In genomic region chr13:104988811-104989258, GRCm38 (mm10) we compare ENCODE assay signal across 20 mouse cellular contexts.
DNase-seq lines count a peak whose midpoint lies in the region; ATAC-seq and TF ChIP-seq lines count a peak whose summit lies in the region.
"Had no signal": no experiment of that assay in that cellular context is flagged by ENCODE, and none has a peak within 500 bp of the region (broad histone marks: within the 10 kb centered on the region; RNA-seq: fewer than 3 reads in every experiment).

No protein-coding gene starts in this region.

- H3K4me2 ChIP-seq in embryonic facial prominence, embryonic 11.5 days (ENCODE audit: low read depth, low read length): no peak overlapping the region
- H3K4me2 ChIP-seq in limb, embryonic 15.5 days: peak overlapping the region; percentile 34
- H3K4me2 ChIP-seq: heart, embryonic 13.5 days; hindbrain, embryonic 15.5 days; intestine, embryonic 15.5 days; liver, embryonic 11.5 days had no signal

- no peak for TF ChIP-seq POLR2A in thymus, adult 2 months (IDR thresholded peaks at IDR 0.05; ENCODE audit: control insufficient read depth, extremely low read depth, insufficient read depth, low read length, poor library complexity)

- peak; percentile 62; the same call in 1 of the 2 replicates for ATAC-seq in embryonic facial prominence, embryonic 11.5 days (replicated peaks; ENCODE audit: insufficient number of reproducible peaks, low FRiP score, low TSS enrichment, low read depth)
- peak; percentile 87 for ATAC-seq in limb, embryonic 15.5 days (ENCODE audit: insufficient number of reproducible peaks, low FRiP score, low TSS enrichment, low read depth)
- ATAC-seq: CD4-positive, CD25-positive, alpha-beta regulatory T cell, adult 4 months; intestine, embryonic 15.5 days had no signal

- H3K4me3 ChIP-seq in layer of hippocampus, adult 2 months: no peak overlapping the region
- H3K4me3 ChIP-seq in embryonic facial prominence, embryonic 11.5 days (ENCODE audit: low read depth, low read length): no peak overlapping the region
- H3K4me3 ChIP-seq in limb, embryonic 15.5 days: no peak overlapping the region
- H3K4me3 ChIP-seq in thymus, adult 2 months (ENCODE audit: control insufficient read depth, insufficient read depth, low read length): no peak overlapping the region
- H3K4me3 ChIP-seq: heart, embryonic 13.5 days; hindbrain, embryonic 15.5 days; intestine, embryonic 15.5 days had no signal

- peak overlapping the region; percentile 50 for H3K27ac ChIP-seq in layer of hippocampus, adult 2 months
- no peak overlapping the region for H3K27ac ChIP-seq in embryonic facial prominence, embryonic 11.5 days (replicated peaks; ENCODE audit: low read depth, low read length)
- H3K27ac ChIP-seq in limb, embryonic 15.5 days: peak overlapping the region; percentile 83
- H3K27ac ChIP-seq in thymus, adult 2 months (ENCODE audit: control insufficient read depth, insufficient read depth, low read length): no peak overlapping the region
- H3K27ac ChIP-seq: gastrocnemius, adult 2 months; heart, embryonic 13.5 days; hindbrain, embryonic 15.5 days; intestine, embryonic 15.5 days had no signal

- H3K36me3 ChIP-seq in embryonic facial prominence, embryonic 11.5 days (replicated peaks; ENCODE audit: control insufficient read depth, insufficient read depth, low read depth, low read length): no peaks in the 10 kb centered on the region
- no peaks in the 10 kb centered on the region for H3K36me3 ChIP-seq in limb, embryonic 15.5 days
- H3K36me3 ChIP-seq in thymus, adult 2 months (ENCODE audit: control insufficient read depth, insufficient read depth, low read length): no peaks in the 10 kb centered on the region
- H3K36me3 ChIP-seq: heart, embryonic 13.5 days; hindbrain, embryonic 15.5 days; intestine, embryonic 15.5 days had no signal

- H3K4me1 ChIP-seq in embryonic facial prominence, embryonic 11.5 days (ENCODE audit: control insufficient read depth, insufficient read depth, low read length): no peaks in the 10 kb centered on the region
- peaks cover 12% of the 10 kb centered on the region; the same call in 1 of the 2 replicates for H3K4me1 ChIP-seq in limb, embryonic 15.5 days
- H3K4me1 ChIP-seq in thymus, adult 2 months (replicated peaks; ENCODE audit: control insufficient read depth, insufficient read depth, low read length): no peaks in the 10 kb centered on the region
- H3K4me1 ChIP-seq: hindbrain, embryonic 15.5 days; intestine, embryonic 15.5 days had no signal

- DNase-seq in embryo, embryonic 11 days: peak; percentile 21
- no peak for DNase-seq in embryo, embryonic 9.5 days (ENCODE audit: extremely low spot score)
- DNase-seq in layer of hippocampus, adult 2 months (ENCODE audit: low spot score in 2 of 2): no peak
- DNase-seq in layer of hippocampus, adult 8-10 months (ENCODE audit: low spot score in 2 of 2): no peak
- peak; percentile 48 for DNase-seq in embryonic facial prominence, embryonic 11.5 days (ENCODE audit: low spot score)
- DNase-seq in thymus, adult 2 months: no peak
- no peak for DNase-seq in frontal cortex, postnatal 36 days (ENCODE audit: low spot score in 2 of 2)
- DNase-seq: adrenal gland, postnatal 36 days; gastrocnemius, adult 2 months; heart, adult 11 months; lung, adult 18-20 months; lung, postnatal 14 days; right cerebral cortex, postnatal 4 days; thymus, postnatal 4 days had no signal

- no peak for TF ChIP-seq CTCF in layer of hippocampus, adult 2 months (conservative IDR thresholded peaks at IDR 0.05)
- TF ChIP-seq CTCF in thymus, adult 2 months (IDR thresholded peaks at IDR 0.05; ENCODE audit: borderline replicate concordance, control insufficient read depth, extremely low read depth, insufficient read depth, low read length, poor library complexity): no peak

- no peaks in the 10 kb centered on the region for H3K9me3 ChIP-seq in embryonic facial prominence, embryonic 11.5 days (replicated peaks; ENCODE audit: control insufficient read depth, low read length)
- no peaks in the 10 kb centered on the region for H3K9me3 ChIP-seq in limb, embryonic 15.5 days
- H3K9me3 ChIP-seq: heart, embryonic 13.5 days; hindbrain, embryonic 15.5 days; intestine, embryonic 15.5 days had no signal

- WGBS in embryonic facial prominence, embryonic 11.5 days: 44% methylated on average over 7 of the region's 7 CpGs
- WGBS in limb, embryonic 15.5 days: 32% methylated on average over 7 of the region's 7 CpGs
- 92% methylated on average over 7 of the region's 7 CpGs for WGBS in thymus, adult 2 months

- no peaks in the 10 kb centered on the region for H3K27me3 ChIP-seq in embryonic facial prominence, embryonic 11.5 days (ENCODE audit: control insufficient read depth, insufficient read depth, low read length)
- H3K27me3 ChIP-seq in limb, embryonic 15.5 days: no peaks in the 10 kb centered on the region
- H3K27me3 ChIP-seq in thymus, adult 2 months (ENCODE audit: control insufficient read depth, insufficient read depth, low read length): no peaks in the 10 kb centered on the region
- H3K27me3 ChIP-seq: heart, embryonic 13.5 days; hindbrain, embryonic 15.5 days; intestine, embryonic 15.5 days had no signal

- H3K9ac ChIP-seq in embryonic facial prominence, embryonic 11.5 days (replicated peaks; ENCODE audit: low read length): no peak overlapping the region
- no peak overlapping the region for H3K9ac ChIP-seq in limb, embryonic 15.5 days
- H3K9ac ChIP-seq: heart, embryonic 13.5 days; hindbrain, embryonic 15.5 days; intestine, embryonic 15.5 days had no signal

Comparison
In these comparisons a context has a peak if more than half of its experiments do, and no peak if none do; other contexts are left out.
1. DNase-seq: peak in embryo, embryonic 11 days (single experiment) and embryonic facial prominence, embryonic 11.5 days (single experiment); none in embryo, embryonic 9.5 days (single experiment), layer of hippocampus, adult 2 months (0 of 2), layer of hippocampus, adult 8-10 months (0 of 2), thymus, adult 2 months (single experiment) and frontal cortex, postnatal 36 days (0 of 2).
2. H3K27ac ChIP-seq: peak in layer of hippocampus, adult 2 months (single experiment) and limb, embryonic 15.5 days (single experiment); none in embryonic facial prominence, embryonic 11.5 days (single experiment) and thymus, adult 2 months (single experiment).